Mouse (Mus musculus) small intestine, adult 2 months (tissue): ENCODE results near the gene Otop2.

ENCODE experiments used
- CTCF ChIP-seq: fragments of 200-500 bp; IDR thresholded peaks from 2 replicates; pipeline ENCODE4 v1.5.1; 2012; ENCODE audit warnings: low read depth, mild to moderate bottlenecking, control low read depth, inconsistent platforms, low read length, moderate library complexity, mixed read lengths; ENCODE audit not compliant: insufficient replicate concordance, insufficient read length; ENCODE audit errors: extremely low read depth
- POLR2A ChIP-seq: fragments of 200-500 bp; IDR thresholded peaks from 2 replicates; pipeline ENCODE4 v1.6.1; 2012; ENCODE audit warnings: low read depth, mild to moderate bottlenecking, control low read depth, inconsistent platforms, low read length, moderate library complexity

DNA sequence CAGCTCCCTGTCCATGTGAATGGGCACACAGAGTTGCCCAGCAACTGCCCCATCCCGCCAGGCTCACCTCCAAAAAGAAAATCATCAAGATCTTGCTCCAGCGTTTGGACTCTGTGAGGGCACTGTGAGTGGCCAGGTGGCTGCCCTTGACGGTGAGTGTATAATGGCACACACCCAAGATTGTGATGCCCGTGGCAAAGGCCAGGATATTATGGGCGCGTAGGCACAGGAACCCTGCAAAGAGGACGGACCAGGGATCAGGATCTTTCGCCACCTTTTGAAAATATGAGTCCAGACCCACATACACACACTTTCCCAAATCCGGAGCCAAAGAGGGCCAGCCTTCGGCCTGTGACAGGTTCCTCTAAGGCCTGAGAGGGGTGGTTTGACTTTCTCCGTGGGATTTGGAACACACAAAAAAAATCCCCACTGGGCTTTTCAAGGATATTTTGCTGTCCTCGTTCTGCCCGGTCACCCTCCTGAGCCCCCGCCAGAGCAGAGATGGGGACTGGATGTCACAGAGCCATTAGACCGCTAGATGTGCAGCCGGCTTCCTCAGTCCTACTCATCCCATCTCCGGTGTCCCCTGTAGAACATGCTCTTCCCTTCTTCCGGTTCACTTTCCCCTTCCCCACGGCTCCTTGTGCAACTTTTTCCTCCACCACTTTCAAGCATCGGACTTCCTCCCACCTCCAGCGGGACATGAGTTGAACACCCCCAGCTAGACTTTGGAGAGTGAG, 10.3 kb upstream of the Otop2 start:
- TF ChIP-seq CTCF (no peak), POLR2A (no peak)
